Mouse (Mus musculus) spleen, postnatal 14 days (tissue): Measurements from ENCODE around the gene Myt1l.

Source experiments
- DNase-seq, 2 experiments: peaks; one replicate each; pipeline ENCODE4 v3.0.0; 2021 to 2022; ENCODE audit warnings: low spot score in 2 of 2

Gene Myt1l

GRCm38 (mm10) chr12:29712795-29713721, 184.9 kb downstream of the Myt1l start:
- DNase-seq = no peak

- no peak for DNase-seq
These were observed 195.6 kb downstream of the Myt1l start for GRCm38 (mm10) chr12:29723722-29724338.

- DNase-seq = no peak
These were observed 200.1 kb downstream of the Myt1l start for GRCm38 (mm10) chr12:29728294-29728693.

- DNase-seq = no peak
These were observed 212.3 kb downstream of the Myt1l start for GRCm38 (mm10) chr12:29740346-29741025.

GRCm38 (mm10) chr12:29741181-29741580, 213.0 kb downstream of the Myt1l start:
- DNase-seq = no peak

- no peak for DNase-seq
These were observed 222.5 kb downstream of the Myt1l start for GRCm38 (mm10) chr12:29750604-29751128.

GRCm38 (mm10) chr12:29755086-29755871, 227.1 kb downstream of the Myt1l start:
- DNase-seq = no peak

- no peak for DNase-seq
These were observed 227.7 kb downstream of the Myt1l start for GRCm38 (mm10) chr12:29755872-29756265.

GRCm38 (mm10) chr12:29760611-29761010, 232.4 kb downstream of the Myt1l start:
- no peak for DNase-seq

- no peak for DNase-seq
These were observed 238.0 kb downstream of the Myt1l start for GRCm38 (mm10) chr12:29766158-29766557.

- DNase-seq = no peak
These were observed 243.6 kb downstream of the Myt1l start for GRCm38 (mm10) chr12:29771791-29772190.

GRCm38 (mm10) chr12:29772401-29772800, 244.2 kb downstream of the Myt1l start:
- no peak for DNase-seq

- DNase-seq = no peak
These were observed 250.7 kb downstream of the Myt1l start for GRCm38 (mm10) chr12:29778901-29779300.

GRCm38 (mm10) chr12:29789319-29790050, 261.3 kb downstream of the Myt1l start:
- DNase-seq = no peak

- no peak for DNase-seq
These were observed 261.8 kb downstream of the Myt1l start for GRCm38 (mm10) chr12:29790051-29790386.

- no peak for DNase-seq
These were observed 264.8 kb downstream of the Myt1l start for GRCm38 (mm10) chr12:29792998-29793397.

- no peak for DNase-seq
These were observed 267.0 kb downstream of the Myt1l start for GRCm38 (mm10) chr12:29795107-29795673.

GRCm38 (mm10) chr12:29798595-29799391, 270.6 kb downstream of the Myt1l start:
- no peak for DNase-seq

GRCm38 (mm10) chr12:29806415-29806814, 278.2 kb downstream of the Myt1l start:
- DNase-seq = no peak
